Mouse (Mus musculus) thymus, adult 2 months (tissue): ENCODE measurements around the gene Tspan2.

Source experiments
- CTCF ChIP-seq: fragments of 200-500 bp; IDR thresholded peaks from 2 replicates; pipeline ENCODE4 v1.5.1; 2012; ENCODE audit warnings: mild to moderate bottlenecking, control low read depth, low read length, moderate library complexity, borderline replicate concordance; ENCODE audit not compliant: control insufficient read depth, poor library complexity, insufficient read depth; ENCODE audit errors: extremely low read depth
- POLR2A ChIP-seq: fragments of 200-500 bp; IDR thresholded peaks from 2 replicates; pipeline ENCODE4 v1.6.1; 2012; ENCODE audit warnings: mild to moderate bottlenecking, low read length, control low read depth, moderate library complexity; ENCODE audit not compliant: control insufficient read depth, poor library complexity, insufficient read depth; ENCODE audit errors: extremely low read depth

GRCm38 (mm10) chr3:102762388-102762787 lies 28.1 kb downstream of the Tspan2 start:
- TF ChIP-seq CTCF (no peak), POLR2A (no peak)
